Mouse (Mus musculus) hindbrain, embryonic 14.5 days (tissue): ENCODE results near the gene Elfn1. TPM values are rescaled to one million over a fixed set of nuclear protein-coding genes. Genes with fewer than 3 reads are reported as not detected.
A peak's percentile ranks its signal among the peaks of the same experiment; 100 is the strongest.

ENCODE experiments used
- ATAC-seq: fragments of 200-750 bp; cut with Nextera tagmentation; 2 replicates; pipeline ENCODE4 v1.8.0; 2017; ENCODE audit warnings: moderate number of reproducible peaks, mild to moderate bottlenecking, moderate TSS enrichment, moderate library complexity; ENCODE audit not compliant: low FRiP score
- DNase-seq: peaks from one replicate; pipeline ENCODE4 v3.0.0-alpha.2; 2015; ENCODE audit warnings: low spot score
- H3K27ac ChIP-seq: fragments of 300-500 bp; sonication (generic); 2 replicates; pipeline ENCODE4 v1.5.1; 2014; ENCODE audit warnings: mild to moderate bottlenecking, moderate library complexity
- H3K27me3 ChIP-seq: fragments of 300-500 bp; sonication (generic); 2 replicates; pipeline ENCODE4 v1.6.1; 2014; ENCODE audit warnings: mild to moderate bottlenecking, low read length, mixed read lengths; ENCODE audit not compliant: control insufficient read depth, insufficient read depth
- H3K36me3 ChIP-seq: fragments of 300-500 bp; sonication (generic); replicated peaks from 2 replicates; pipeline ENCODE4 v1.6.1; 2014; ENCODE audit not compliant: control insufficient read depth, insufficient read depth
- H3K4me1 ChIP-seq: fragments of 300-500 bp; sonication (generic); replicated peaks from 2 replicates; pipeline ENCODE4 v1.6.1; 2014; ENCODE audit warnings: antibody characterized with exemption, low read length, mixed read lengths; ENCODE audit not compliant: control insufficient read depth, insufficient read depth
- H3K4me2 ChIP-seq: fragments of 300-500 bp; sonication (generic); replicated peaks from 2 replicates; pipeline ENCODE4 v1.6.1; 2014; ENCODE audit warnings: mild to moderate bottlenecking, moderate library complexity
- H3K4me3 ChIP-seq: fragments of 300-500 bp; sonication (generic); replicated peaks from 2 replicates; pipeline ENCODE4 v1.5.1; 2014; ENCODE audit warnings: mild to moderate bottlenecking, low read length
- H3K9ac ChIP-seq: fragments of 300-500 bp; sonication (generic); 2 replicates; pipeline ENCODE4 v1.6.1; 2014
- H3K9me3 ChIP-seq: fragments of 300-500 bp; sonication (generic); 2 replicates; pipeline ENCODE4 v1.6.1; 2016; ENCODE audit warnings: low read length; ENCODE audit not compliant: control insufficient read depth
- whole genome bisulfite sequencing: fragments of 180-500 bp; shearing (Covaris S2); extraction: QIAGEN DNeasy Blood & Tissue Kit; methylation state at CpG from one replicate; pipeline ENCODE4 v1.1.7; 2014; 5-methylcytosine and 5-hydroxymethylcytosine counted together
- polyA plus RNA-seq: library from polyadenylated mRNA; unstranded; fragments of >200 nt; fragmentation: Nextera tagmentation; extraction: Ambion mirVana; gene quantifications from 2 replicates; pipeline ENCODE4 v1.2.1, GENCODE M21; 2014

Elfn1 gene
- polyA plus RNA-seq, 1 experiment from 2014 or later, result 3.5 TPM

- Histone ChIP-seq H3K27me3 (no peaks in the 10 kb centered on the region), H3K36me3 (no peaks in the 10 kb centered on the region), H3K4me3 (no peak overlapping the region), H3K27ac (no peak overlapping the region), H3K9ac (no peak overlapping the region), H3K4me1 (peaks cover 16% of the 10 kb centered on the region), H3K4me2 (no peak overlapping the region), H3K9me3 (no peaks in the 10 kb centered on the region)
- WGBS, result 96% methylated on average over 1 of the region's 1 CpGs
- ATAC-seq (no peak), DNase-seq (no peak)
Observed at GRCm38 (mm10) chr5:140019616-140020015, 111.9 kb downstream of the Elfn1 start.

GRCm38 (mm10) chr5:140021755-140022154, 114.0 kb downstream of the Elfn1 start:
- Histone ChIP-seq H3K9ac (no peak overlapping the region), H3K27me3 (no peaks in the 10 kb centered on the region), H3K4me2 (no peak overlapping the region), H3K36me3 (no peaks in the 10 kb centered on the region), H3K27ac (no peak overlapping the region), H3K4me1 (peaks cover 16% of the 10 kb centered on the region), H3K4me3 (no peak overlapping the region), H3K9me3 (no peaks in the 10 kb centered on the region)
- ATAC-seq, result no peak
- WGBS, result 65% methylated on average over 10 of the region's 10 CpGs
- no peak for DNase-seq

- ATAC-seq (no peak), DNase-seq (no peak)
- no peaks in the 10 kb centered on the region for H3K36me3 ChIP-seq
- 68% methylated on average over 6 of the region's 6 CpGs for WGBS
- no peaks in the 10 kb centered on the region for H3K27me3 ChIP-seq
- no peak overlapping the region for H3K4me3 ChIP-seq
- H3K4me1 ChIP-seq, result peaks cover 16% of the 10 kb centered on the region
- H3K27ac ChIP-seq, result no peak overlapping the region
- no peak overlapping the region for H3K9ac ChIP-seq
- H3K9me3 ChIP-seq, result no peaks in the 10 kb centered on the region
- no peak overlapping the region for H3K4me2 ChIP-seq
Observed at GRCm38 (mm10) chr5:140022861-140023260, 115.1 kb downstream of the Elfn1 start.

GRCm38 (mm10) chr5:140023941-140024500, 116.3 kb downstream of the Elfn1 start:
- Histone ChIP-seq H3K9ac (0 out of 2 replicates have a peak overlapping the region, but pooled peaks have one; percentile 5), H3K4me2 (no peak overlapping the region), H3K4me3 (no peak overlapping the region), H3K36me3 (no peaks in the 10 kb centered on the region), H3K27me3 (no peaks in the 10 kb centered on the region), H3K4me1 (peaks cover 16% of the 10 kb centered on the region), H3K9me3 (no peaks in the 10 kb centered on the region), H3K27ac (no peak overlapping the region)
- peak; percentile 85 for ATAC-seq
- 20% methylated on average over 3 of the region's 3 CpGs for WGBS
- peak; percentile 40 for DNase-seq

Other genes starting within 250 kb of the Elfn1 start
- 10.6 and 10.7 TPM in 2 replicates for gene Micall2, start 171.6 kb upstream of the Elfn1 start, polyA plus RNA-seq
- gene Ints1, start 132.3 kb upstream of the Elfn1 start, polyA plus RNA-seq, result 37.2 and 37.6 TPM in 2 replicates
- 7.1 and 7.8 TPM in 2 replicates for gene Mafk, start 116.4 kb upstream of the Elfn1 start, polyA plus RNA-seq
- 0.08 TPM in 1 of 2 replicates, not detected in the other for gene Tmem184a, start 88.0 kb upstream of the Elfn1 start, polyA plus RNA-seq
- gene Gm26938, start 81.5 kb upstream of the Elfn1 start, polyA plus RNA-seq, result 0.29 and 0.31 TPM in 2 replicates
- 63.6 and 67.5 TPM in 2 replicates for gene Psmg3, start 81.1 kb upstream of the Elfn1 start, polyA plus RNA-seq